Mouse (Mus musculus): ENCODE data around the gene Kcna4.

The Kcna4 gene

DNA sequence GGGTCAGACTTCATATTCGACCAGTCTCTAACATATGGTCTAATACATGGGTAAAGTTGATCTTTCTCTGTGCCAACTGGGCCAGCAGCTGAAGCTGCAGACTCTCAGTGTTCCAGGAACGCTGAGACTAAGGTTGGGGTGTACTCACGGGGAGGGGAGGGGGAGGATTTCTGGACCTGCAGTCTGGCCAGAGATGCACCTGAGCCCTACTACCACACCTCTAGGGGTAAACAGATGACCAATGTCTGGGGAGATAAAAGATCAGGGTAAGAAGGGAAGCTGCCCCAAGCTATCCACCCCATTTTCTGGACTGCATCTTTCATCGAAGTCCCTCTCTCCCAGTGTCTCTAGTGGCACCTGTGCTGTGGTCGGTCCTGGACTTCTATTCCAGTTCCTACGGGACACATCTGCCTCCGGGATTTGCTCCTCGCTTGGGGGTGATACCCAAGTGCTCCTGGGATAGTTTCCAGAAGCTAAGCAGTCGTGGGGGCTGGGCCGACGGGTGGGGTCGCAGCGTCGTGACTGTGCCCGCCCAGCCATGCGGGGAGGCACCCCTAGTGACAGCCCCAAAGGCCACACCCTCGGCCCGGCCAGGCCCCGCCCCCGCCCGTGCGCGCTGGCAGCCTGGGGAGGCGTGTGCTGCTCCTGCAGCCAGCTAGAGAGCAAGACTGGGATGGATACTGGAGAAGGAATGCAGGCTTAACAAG, at the start of gene Kcna4:
Gene Kcna4 (plus strand): TSS at position 650 of the 707 bp plus-strand sequence.
- DNase-seq (ENCODE audit: low spot score in 2 of 2): peak; percentile 76 to 78

DNA sequence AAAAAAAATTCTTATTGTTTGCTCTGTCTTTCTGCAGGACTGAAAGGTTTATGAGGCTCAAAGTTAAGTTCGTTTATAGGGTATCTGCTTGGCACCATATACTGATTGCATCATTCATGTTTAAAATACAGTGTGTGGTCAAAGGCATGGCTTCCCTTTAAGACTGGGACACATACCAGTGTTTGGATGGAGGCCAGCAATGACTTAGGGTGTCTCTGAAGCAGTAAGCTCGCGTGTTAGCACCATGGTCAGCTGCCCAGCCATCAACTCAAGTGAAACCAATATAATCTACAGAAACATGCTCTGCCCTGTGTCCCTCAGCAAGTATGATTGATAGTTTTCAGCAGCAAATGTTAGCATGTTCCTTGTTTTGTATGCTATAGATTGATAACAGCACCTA, 32.3 kb upstream of the Kcna4 start:
- DNase-seq (ENCODE audit: low spot score in 2 of 2): no peak

DNA sequence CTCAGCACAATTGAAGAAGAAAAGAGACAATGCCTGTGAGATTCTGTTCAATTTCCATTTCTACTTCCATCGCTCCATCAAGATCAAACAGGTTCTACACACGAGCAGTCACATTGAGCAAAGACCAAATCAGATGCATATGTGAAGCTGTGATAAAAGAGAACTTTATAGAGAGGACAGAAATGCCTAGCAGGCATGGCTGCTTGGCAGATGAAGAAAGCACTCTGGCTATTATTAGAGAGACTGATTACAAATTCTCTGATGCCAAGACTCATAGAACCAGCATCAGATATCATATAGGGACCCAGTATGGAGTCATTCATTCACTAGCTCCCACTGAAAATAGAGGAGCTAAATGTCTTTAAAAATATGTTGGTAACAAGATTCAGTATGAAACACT, 24.2 kb upstream of the Kcna4 start:
- no peak for DNase-seq (ENCODE audit: low spot score in 2 of 2)

DNA sequence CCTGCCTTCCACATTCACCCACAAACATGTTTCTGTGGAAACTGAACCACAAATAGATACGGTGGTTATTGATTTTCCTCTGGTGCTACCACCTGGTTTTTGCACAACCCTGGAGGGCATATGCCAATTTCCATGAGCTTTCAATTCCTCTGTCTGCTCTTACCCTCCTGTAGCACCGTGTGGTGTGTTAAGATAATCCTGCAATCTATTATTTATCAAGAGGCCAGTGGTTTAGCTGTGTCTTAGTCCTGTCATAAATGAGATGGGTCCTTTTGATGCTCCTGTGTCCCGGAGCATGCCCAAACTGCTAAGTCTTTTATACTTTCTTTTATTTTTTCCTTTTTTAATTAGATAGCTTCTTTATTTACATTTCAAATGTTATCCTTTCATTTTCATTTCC, 20.4 kb upstream of the Kcna4 start:
- DNase-seq (ENCODE audit: low spot score in 2 of 2): no peak

DNA sequence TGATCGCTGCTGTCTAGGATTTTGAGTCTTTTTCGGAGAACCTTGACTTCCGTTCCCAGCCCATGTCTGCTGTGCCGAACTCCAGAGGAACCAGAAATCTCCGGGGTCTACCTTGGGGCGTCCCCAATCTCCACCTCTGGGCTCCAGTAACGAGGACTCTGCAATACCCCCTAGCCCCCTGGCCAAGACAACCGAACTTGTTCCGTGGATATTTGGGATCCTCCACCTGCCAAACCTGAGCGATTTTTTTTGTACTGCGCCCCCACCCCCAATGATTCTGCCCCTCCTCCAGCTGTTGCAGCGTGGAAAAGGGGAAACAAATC, 219 bp downstream of the Kcna4 start:
- no peak for DNase-seq (ENCODE audit: low spot score in 2 of 2)

DNA sequence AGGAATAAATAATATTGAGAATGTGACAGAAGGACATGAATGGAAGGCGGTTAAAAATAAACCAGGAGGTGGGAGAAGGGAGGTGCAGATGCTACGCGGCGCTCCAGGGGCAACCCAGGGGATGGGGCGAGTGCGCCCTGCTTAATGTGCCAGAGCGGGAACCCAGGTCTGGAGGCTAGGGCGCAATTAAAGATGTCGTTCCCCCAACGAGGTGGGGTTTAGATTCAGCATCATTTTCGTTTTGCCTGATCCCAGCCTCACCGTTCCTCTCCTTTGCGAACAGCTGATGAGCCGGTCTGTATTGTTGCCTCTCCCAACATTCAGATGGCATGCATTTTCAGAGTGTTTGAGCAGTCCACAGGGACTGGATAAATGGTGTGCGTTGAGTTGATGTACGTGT, 703 bp downstream of the Kcna4 start:
- DNase-seq (ENCODE audit: low spot score in 2 of 2): peak; percentile 42 to 45

DNA sequence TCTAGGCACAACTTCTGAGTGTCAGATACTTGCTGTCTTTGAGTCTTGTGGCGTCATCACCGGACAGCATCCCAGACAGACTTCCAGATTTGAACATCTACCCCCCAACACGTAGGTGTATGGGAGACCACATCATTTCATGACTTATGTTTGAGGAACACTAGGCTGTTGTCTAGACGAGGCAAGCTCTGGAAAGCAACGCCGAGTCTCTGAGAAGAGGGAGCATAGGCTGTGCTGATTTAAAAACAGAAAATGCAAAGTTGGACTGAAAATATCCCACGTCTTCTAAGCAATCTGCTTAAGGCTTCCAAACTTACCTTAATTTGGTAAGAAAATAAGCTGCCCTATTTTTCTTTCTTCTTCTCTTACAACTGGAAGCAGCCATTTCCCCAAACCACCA, 4.1 kb downstream of the Kcna4 start:
- DNase-seq (ENCODE audit: low spot score in 2 of 2): peak in 1 of 2 experiments; percentile 35

DNA sequence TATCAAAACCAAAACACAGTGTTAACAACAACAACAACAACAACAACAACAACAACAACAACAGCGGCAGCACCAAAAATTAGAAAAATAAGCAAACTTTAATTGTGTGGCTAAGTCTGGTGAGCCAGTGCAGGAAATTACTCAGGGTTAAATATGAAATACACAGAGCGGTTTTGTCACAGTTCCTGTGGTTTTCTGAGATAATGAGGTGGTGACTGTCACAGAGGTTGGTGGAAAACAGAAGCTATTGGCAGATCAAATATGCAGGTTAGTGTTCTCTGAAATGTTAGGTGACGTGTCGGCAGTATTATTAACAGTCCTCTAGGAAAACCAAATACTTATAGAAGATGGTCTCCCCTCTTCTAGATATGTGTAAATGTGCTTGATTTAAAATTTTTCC, 11.4 kb downstream of the Kcna4 start:
- no peak for DNase-seq (ENCODE audit: low spot score in 2 of 2)

DNA sequence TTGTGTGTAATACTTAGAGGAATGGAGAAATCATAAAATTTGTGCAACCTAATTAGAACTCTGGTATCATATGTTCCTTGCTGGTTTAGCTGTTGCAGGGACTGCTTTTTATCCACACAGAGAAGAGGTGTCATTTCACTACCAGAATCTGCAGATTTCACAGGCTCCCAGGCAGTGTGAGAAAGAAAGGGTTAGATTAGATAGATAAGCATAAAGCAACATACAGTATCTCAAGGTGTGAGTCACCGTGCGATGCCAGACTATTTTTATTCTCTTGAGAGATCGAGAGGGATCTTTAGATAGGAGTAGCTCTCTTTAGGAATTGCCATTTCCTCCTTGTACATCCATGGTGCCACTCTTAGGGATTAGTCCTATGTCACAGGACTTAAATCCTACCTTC, 14.3 kb downstream of the Kcna4 start:
- DNase-seq (ENCODE audit: low spot score in 2 of 2): no peak

DNA sequence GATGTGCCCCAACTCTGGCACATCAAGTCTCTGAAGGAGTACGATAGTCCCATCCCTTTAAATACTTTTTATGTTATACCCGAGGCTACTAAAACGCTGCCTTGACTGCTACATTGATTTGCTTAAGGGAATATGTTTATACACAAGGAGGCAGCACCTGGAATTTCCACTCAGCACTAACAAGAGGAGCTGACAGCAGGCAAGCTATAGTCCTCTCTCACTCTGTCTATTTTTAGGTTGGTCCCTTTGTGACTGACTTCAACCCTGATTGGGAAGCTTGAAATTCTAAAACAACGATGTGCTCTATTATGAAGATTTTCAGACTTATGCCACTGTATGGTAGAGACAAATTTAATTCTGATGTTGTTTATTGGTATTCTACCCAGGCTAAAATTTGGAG, 15.6 kb downstream of the Kcna4 start:
- DNase-seq (ENCODE audit: low spot score in 2 of 2): no peak

DNA sequence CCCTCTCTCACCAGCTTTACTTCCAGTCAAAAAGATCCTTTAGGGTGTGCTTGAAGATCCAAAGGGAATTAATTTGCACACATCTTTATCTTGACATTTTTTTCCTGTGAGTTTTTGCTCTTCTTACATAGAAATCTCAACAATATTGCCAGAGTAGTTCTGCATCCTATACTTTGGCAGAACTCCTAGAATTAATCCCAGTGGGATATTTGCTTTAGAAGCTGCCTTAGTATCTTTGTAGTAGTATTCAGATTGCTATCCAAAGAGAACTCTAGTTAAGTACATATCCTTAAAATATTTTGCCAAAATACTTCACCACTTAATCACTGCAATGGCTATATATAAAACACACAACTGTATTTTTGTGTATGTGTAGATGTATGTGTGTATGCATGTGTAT, 28.2 kb downstream of the Kcna4 start:
- no peak for DNase-seq (ENCODE audit: low spot score in 2 of 2)

DNA sequence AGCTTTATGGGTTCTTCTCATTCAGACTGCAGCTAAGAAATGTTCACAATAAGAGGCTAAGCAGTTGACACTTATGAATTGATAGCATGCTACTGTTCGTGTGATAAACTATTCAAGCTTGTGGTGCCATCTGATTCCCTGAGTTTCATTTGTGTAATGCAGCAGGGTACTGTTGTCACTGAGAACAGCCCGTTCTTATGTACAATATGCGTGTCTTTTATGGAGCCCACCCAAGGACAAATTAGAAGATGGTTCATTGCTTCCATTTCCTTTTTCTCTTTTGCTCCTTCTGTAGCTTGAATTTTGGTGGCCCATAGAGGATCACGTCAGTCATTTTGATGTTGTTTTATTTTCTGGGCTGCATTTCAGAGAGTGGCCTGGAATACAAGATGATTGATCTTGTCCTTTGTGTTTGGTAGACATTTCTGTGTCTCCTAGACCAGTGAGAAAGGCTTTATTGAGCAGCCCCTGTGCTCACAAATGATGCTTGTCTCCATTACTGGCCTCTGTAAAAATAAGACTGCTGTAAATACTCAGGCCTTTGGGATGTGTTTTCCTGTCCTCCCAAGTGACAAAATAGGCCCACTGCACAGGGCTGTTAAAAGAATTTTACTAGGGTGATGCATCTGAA, 31.3 kb downstream of the Kcna4 start:
- DNase-seq (ENCODE audit: low spot score in 2 of 2): no peak

DNA sequence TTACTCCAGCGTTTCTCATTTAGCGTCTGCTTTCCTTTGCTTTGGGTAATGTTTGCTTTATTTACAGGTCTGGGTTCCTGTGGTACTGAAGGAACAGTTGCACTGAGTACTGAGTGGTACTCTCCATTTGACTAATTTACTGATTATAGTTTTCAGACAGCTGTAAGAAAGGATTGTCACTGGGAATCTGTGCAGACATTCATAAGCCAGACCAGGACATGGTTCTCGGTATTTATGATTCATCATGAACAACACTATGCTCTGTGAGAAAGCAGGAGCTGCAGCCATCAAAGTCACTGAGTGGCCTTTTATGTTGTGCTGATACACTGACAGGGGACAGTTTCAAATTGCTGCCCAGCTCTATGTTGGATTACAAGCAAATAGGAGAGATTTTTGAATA, 33.7 kb downstream of the Kcna4 start:
- DNase-seq (ENCODE audit: low spot score in 2 of 2): no peak

DNA sequence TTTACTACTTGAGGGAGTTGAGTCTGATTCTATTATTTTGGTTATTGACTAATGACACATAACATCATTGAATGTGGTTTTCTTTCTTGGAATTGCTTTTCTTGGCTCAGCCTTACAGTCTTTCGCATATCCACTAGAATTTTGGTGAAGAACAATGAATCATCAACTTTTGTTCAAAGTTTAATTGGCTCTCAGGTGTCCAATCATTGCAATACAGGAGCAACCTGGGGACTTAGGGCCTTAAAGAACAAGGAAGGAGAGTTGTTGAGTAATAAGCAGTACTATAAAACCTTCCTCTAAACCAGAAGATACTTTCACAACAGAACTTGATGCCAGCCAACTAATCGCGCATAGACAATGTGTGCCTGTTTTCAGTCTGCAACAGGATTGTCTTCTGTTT, 36.8 kb downstream of the Kcna4 start:
- DNase-seq (ENCODE audit: low spot score in 2 of 2): no peak

DNA sequence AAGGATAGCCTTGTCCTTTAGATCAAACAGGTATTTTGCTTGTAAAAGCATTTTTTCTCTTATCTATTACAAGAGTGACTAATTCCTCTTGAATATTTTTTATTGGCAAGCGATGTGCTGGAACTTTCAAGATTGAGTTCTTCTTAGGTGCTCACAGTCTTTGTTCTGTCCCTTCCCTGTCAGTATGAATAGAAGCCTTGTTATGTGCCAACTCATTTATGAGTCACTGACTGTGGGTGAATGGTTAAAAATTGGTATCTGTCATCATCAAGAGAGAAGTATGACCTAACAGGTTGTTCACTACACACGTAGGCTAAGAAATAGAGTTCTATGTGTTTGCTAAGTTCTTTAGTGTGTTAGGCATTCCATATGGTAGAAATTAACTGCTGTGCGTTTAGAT, 50.9 kb downstream of the Kcna4 start:
- DNase-seq (ENCODE audit: low spot score in 2 of 2): no peak

DNA sequence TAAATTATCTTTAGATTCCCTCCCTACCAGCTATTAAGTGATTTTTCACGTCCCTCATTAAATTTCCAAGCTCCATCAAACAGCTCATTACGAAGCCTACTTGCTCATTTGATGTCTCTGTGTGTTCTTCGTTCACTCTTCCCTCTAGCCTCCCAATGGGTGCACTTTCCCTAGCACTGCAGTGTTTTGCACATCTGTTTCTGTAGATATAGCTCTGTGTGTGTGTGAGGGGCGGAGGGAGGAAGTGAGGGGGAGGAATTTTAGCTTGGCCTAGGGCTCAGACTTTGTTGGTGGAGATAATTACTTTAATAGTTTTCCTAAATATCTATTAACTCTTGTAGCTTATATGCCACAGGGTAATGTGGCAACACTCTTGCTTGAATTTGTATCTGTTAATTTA, 54.4 kb downstream of the Kcna4 start:
- DNase-seq (ENCODE audit: low spot score in 2 of 2): no peak

DNA sequence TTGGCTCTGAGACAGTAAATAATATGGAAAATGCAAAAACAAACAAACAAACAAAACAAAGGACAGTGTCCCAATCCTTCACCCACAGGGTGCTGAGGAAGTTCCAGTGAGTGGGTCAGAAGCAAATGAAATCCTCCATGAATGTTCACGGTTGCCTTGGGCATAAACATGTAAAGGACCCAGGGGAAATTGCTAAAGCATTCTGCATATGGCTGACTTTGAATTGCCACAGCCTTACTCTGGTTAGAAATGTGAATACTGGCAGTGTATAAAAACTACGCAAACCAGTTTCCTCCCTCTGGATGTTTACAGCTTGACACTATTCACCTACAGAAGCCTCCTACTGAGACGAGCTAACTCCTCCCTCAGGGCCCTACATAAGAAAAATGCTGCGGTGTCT, 54.9 kb downstream of the Kcna4 start:
- no peak for DNase-seq (ENCODE audit: low spot score in 2 of 2)

Measured in frontal cortex, postnatal 36 days (tissue).